Mouse (Mus musculus): ENCODE data around the gene Crlf2.

The Crlf2 gene

DNA sequence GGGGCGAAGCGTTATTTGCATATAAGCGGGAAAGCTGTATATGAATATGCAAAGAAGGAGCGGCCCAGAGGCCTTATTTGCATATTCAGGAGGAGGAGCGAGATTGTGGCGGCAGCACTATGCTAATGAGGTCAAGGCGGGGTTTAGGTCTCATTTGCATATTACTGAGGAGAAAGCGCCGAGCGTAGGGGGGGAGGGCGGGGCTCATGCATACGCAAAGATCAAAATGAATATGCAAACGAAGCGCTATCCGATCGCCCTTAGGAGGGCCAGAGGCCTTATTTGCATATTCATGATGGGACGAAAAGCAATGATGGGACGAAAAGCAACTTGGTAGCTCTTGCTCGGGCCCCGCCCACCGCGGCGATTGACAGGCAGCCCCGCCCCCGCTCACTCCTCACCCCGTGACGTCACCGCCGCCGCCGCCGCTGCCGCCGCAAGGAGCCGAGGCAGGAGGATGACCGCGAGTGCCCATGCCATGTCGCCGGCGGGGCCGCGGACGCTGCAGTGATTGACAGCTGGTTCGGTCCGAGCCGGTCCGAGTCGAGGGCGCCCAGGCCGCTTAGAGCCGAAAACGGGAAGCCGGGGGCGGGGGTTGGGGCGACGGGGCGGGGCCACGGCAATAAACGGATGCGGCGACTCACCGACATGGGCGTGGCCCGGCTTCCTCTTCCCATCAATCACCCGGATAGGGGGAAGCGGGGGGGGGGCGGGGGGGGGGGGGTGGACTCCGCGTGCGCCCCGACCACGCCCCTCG lies at the start of gene Crlf2:
Crlf2 (minus strand) TSS at position 590 of the 757 bp plus-strand sequence.
- DNase-seq, result peak; percentile 97

DNA sequence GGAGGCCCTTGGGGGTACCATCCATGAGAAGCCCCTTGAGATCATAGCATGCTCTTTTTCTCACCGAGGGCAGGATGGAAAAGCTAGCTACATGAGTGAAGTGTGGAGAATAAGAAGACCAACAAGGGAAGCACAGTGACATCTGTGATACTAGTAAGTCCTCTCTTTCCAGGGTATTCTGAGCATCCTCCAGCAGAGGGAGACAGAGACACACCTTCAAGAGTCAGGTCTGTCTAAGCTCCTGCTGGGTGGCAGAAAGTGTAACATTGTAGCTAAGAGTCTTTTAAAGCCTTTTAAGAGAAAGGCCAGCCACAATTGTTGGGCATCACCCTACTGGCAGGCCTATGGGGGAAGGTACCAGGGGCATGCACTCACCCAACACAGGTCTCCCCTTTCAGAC lies 43.8 kb upstream of the Crlf2 start:
- peak; percentile 7 for DNase-seq

DNA sequence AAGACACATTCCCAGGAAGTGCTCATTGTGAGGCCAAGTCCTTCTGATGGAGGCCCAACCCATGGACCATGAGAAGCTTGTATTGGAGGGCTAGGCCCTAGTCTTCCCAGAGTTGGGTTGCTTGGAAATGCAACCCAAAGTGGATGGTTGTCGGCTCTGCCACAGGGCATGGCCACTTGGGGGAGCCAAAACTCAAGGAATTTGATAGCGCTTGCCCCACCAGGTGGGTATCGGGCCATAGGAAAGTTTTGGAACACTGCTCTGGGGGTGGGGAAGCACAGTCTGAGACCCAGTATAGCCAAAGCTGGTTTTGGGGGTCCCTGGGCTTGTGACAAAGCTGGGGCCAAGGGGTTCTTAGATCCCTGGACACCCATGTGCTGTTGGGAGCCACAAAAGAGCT lies 42.3 kb upstream of the Crlf2 start:
- DNase-seq, result peak; percentile 6

DNA sequence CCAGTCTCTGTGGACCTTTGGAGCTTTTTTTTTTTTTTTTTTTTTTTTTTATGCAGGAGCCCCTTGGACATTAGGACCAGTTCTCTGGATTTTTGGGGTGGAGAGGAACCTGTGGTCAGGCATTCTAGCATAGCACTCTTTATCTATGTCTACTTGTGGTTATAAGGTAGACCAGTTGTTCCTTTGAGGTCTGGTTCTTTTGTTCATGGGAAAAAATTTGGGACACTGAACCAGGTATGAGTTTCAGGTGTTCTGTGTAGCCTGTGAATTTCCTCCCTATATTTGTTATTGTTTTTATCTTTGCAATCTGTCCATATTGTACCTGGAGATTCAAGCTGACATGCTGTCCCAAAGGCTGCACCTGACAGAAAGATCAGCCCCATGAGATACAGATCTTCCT lies 40.1 kb upstream of the Crlf2 start:
- no peak for DNase-seq

DNA sequence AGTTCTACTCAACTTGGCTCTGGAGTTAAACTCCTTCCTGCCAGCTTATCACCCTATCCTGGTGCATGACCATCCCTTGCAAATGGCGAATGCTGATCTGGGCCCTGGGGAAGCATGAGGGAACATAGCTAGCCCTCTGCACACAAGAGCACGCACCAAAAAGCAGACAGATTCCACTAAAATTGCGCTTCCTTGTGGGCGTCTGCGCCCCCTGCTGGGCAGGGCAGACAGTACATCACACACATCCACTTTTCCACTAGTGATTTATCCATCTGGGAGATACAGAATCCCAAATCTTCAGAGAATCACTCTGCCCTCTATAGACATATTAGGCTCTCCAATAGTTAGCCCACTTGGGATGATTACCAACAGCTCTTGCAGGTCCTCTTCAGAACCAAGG lies 37.9 kb upstream of the Crlf2 start:
- no peak for DNase-seq

DNA sequence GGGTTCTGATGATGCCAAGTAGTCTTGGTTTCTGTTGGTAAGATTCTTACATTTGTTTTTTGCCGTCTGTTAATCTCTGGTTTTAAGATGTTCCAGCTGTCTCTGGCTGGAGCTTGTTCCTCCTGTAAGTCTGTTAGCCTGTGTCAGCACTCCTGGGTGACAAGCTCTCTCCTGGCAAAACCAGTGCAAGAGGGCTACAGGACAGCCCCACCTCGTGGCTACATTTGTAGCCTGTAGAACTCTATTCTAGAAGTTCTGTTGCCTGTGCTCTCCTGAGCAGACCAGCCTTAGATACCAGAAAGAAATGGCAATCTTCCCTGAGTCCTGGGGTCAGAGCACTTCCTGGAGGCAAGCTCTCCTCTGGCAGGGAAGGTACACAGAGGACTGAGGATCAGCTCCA lies 4.0 kb upstream of the Crlf2 start:
- DNase-seq, result no peak

DNA sequence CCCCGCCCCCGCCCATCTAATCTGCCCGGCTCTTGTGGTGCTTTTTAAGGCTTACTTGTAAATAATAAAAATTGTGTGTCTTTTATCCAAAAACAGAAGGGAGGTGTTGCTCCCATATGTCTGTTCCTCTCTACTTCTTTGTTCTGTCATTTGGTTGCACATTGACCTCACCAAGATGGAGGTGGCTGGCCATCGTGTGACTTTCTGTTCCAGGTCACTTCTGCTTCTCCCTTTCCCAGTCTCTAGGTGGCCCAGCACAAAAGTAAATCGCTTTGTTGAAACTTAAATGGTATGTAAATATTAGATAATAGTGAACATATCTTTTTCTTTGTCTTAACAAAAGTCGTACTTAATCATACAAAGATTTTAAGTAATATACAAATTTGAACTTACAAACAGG lies 398 bp upstream of the Crlf2 start:
- DNase-seq, result no peak

DNA sequence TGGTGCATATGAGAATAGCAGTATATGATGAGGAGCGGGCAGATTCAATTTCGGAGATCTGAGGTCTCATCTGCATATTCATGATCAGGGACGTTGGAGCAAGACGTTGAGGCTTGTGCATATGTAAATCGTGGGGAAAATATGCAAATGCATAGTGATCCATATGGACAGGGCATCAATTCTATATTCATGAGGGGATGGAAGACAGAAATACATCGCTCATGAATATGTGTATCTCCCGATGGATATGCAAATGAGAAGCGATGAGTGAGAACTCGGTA lies 730 bp downstream of the Crlf2 start:
- DNase-seq, result no peak

DNA sequence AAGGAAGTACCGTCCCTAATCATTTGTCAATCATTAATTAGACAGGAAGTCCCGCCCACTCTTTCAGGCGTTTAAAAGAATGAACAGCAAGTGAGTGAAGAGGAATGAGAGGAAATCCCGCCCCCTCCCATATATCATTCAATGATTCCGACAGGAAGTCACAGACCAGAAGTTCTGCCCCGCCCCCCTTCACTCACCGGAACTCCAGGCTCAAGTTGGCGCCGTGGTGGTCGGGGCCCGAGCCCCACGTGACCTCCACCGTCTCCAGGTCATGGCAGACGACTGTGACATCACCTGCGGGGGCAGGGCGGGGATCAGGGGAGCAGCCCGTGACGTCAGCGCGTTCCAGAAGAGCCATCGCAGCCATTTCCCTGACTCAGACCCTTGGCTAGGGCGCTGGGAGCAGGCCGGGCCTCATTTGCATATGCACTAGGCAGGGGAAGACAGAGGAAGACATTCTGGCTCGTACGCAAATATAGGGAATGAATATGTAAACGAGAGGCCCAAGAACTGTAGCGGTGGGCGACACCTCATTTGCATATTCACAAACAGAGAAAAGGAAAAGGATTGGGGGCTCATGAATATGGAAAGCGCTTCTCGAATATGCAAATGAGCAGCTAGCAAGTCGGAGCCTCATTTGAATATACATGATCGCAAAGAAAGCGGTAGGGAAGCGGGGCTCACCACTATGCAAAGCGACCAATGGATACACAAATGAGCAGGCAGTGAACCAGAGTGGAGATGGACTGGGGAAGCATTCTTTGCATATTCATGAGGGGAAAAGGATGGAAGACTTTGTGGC lies 1.3 kb downstream of the Crlf2 start:
- DNase-seq, result peak; percentile 99

DNA sequence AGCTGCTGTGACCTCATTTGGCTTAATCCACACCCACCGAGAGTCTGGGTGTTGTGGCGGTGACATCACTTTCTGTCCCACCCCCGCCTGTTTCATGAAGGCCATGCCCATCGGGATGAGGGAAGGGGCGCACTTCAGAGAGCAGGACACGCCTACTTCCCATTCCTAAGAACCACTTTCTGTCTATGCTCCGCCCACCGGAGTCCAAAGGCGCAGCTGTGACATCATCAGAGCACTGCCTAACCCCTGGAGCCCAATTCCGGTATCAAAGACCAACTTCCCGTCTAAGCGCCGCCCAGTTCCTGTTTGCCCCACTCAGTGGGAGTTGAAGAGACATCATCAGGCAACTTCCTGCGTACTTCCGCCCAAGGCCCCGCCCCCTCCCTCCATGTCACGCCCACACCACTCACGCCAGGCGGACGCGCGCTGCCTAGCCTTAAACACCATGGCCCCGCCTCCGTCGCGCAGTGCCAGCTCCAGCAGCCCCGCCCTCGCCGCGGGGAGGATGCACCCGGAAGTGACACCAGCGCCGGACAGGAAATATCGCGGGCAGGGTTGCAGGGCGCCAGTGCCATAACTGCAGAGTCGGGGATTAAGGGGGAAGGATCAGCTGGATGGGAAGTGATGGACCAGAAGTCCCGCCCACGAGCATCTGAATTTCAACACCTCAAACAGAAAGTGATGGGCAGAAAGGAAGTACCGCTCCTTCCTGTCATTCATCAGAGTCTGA lies 2.0 kb downstream of the Crlf2 start:
- peak; percentile 94 for DNase-seq

DNA sequence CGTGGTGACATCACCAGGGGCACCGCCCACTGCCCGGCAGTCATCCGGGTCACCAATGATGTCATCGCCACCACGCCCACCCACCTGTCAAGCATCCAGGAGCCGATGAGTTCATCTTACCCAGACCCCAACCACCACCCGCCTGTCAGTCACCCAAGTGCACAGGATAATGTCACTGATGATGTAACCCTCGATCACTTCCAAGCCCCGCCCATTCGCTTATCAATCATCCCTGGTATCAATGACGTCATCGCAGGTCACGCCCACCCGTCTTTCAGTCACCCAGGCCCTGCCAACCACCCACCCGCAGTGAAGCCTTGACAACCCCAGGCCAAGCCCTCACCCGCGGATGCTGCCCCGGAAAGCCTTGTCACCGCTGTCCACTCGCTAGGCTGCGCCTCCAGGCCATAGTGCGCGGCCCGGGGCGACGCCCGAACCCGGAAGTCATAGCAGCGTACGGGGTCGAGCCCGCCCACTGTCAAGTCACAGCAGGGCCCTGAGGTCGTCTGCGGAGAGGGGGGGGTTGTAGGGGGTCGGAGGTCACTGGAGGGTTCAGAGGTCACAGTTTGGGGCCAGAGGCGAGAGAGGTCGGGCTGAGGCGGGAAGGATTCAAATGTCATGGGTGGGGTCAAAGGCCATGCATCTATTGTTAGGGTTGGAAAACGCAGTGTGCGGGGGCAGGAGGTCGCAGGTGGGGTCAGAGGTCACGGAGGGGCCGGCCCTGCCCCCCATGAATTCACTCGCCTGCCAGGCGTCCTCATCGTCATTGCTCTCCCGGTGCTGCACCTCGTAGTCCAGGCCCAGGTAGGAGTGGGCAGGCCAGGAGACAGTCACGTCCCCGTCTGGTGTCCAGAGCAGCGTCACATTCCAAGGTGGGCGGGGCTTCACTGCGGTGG lies 2.9 kb downstream of the Crlf2 start:
- DNase-seq, result peak; percentile 67

DNA sequence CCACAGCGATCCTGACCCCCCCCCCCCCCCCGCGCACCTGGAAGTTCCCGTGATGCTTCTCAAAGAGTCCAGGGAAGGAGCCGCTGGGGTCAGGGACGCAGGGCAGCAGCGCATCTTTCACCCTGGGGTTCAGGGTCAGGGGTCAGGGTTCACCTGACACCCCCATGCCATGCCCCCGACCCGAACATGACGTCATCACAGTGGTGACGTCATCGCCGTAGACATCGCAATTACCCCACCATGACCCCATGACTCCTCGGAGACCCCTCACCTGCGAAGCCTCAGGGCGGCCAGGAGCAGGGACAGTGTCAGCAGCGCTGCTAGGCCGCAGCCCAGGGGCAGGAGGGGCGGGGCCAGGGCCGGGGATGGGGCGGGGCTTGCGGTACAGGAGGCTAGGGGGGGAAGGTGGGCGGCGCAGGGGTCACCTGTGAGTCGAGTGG lies 3.5 kb downstream of the Crlf2 start:
- DNase-seq, result no peak

DNA sequence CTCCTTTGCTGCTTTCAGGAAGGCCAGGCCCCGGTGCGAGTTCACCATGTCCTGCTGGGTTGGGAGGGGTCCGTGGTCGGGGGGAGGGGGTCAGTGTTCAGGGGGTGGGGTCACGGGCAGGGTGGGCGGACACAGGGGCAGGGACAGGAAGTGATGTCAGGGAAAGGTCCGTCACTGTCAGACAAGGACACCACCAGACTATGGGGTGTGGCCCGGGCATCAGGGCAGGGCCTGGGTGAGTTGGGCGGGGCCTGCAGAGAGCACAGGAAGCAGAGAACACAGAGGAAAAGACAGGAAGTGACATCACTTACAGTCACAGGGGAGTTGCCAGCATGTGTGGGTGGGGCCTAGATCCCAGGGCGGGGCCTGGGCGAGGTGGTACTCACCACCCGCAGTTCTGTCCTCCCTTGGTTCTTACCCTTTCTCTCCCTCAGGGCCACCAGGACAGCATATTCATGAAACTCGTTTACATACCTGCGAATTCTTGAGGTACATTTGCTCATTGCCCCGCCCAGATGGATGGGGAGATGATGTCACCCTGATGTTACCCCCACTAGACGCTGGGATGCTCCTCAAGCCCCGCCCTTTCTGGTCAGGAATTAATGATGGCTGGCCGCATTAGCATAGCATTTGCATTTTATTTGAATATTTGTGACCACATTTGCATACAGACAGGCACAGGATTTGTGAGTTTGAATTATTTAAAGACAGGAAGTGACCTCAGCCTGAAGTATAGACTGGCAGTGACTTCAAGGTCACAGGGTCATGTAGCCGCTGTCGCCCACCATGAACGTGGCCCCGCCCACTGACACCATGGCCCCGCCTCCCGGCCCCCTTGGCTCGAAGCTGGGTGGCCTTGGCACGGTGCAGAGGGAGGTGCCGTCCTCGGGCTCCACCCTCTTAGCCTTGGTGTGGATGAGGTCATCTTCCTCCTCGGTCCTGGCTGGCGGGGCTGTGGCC lies 4.4 kb downstream of the Crlf2 start:
- DNase-seq, result peak; percentile 14

DNA sequence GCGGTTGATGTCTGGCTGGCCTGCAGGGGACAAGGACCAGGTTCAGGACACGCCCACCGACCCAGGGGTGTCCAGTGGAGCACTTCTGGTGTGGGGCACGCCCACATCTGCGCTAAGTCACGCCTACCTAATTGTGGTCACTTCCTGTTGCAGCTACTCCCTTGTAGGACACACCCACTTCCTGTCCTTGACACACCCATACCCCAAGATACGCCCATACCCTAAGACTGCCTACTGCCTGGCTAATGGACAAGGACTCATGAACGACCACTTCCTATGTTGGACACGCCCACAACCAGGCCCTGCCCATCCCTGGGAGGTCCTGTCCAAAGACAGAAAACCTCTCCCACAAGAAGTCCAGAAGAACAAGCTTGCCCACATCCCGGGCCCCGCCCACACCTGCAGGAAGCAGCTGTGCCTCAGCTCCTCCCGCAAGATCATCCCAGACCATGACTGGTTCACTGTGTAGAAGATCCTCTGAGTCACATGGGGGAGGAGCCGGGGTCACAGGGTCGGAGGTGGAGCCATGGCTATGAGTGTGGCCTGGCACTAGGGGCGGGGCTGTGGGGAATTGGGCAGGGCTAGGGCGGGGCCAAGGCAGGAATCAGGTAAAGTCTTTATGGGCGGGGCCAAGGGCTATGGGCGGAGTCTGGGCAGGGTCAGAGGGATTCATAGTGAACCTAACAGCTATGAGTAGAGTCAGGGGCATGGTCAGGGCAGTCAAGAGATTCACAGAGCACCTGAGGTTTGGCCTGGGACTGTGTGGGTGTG lies 5.4 kb downstream of the Crlf2 start:
- DNase-seq, result peak; percentile 24

DNA sequence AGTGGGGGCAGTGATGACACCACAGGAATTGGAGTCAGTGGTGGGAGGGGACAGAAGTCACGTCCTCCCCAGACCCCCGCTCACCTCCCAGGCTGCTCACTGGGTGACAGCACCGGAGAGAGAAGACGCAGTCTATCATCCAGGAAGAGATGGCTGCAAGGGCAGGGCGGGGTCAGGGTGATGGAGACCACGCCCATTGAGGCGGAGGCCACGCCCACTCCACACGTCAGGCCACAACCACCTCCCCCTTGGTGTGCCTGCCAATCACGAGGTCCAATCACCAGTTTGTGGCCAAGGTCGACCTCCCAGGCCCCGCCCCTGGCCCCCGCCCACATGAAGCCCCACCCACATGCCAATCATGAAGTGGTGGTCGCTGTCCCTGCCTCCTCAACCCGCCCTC lies 6.3 kb downstream of the Crlf2 start:
- no peak for DNase-seq

DNA sequence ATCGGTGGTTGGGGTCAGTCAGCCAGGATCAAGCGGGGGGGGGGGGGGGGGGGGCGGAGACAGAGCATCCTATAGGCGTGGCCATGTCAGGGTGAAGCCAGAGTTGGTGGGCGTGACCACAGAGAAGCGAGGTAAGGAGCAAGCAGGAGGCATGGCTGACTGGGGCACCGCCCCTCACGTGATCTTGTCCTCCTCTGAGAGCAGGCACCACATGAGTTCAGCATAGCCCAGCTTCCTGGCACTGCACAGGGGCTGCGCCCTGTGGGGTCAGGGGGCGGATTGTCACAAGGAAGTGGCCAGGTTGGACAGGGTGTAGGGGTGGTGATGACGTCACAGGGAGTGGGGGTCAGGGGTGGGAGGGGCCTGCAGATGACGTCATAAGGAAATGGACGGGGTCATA lies 6.7 kb downstream of the Crlf2 start:
- DNase-seq, result no peak

DNA sequence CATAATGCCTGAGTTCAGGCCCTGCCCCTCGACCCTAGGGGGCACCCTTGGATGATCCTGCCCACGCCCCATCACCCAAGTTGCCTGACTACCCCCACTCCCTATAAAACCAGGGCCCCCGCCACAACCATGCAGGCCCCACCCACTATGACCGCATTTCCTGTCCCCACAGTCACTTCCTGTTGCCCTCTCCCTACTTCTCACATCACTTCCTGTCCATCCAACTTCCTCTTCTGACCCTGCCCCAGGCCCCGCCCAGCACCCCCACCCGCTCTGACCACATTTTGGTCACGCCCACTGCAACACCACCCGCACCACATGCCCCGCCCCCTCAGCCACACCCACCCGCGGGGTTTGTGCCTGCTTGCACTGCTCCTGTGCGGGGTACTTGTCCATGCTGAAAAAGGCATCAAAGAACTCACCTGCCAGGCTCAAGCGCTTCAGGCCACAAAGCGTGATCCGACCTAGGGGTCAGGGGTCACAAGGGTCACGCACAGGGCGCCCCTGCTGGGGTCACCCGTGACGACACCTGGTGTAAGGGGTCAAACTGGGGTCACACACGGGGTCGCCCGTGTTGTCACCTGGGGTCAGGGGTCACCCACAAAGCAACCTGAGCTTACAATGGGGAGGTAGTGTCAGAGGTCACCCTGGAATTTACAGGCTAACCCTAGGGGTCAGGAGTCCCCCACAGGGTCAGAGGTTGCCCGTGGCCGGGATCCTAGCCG lies 7.6 kb downstream of the Crlf2 start:
- DNase-seq, result peak; percentile 40

DNA sequence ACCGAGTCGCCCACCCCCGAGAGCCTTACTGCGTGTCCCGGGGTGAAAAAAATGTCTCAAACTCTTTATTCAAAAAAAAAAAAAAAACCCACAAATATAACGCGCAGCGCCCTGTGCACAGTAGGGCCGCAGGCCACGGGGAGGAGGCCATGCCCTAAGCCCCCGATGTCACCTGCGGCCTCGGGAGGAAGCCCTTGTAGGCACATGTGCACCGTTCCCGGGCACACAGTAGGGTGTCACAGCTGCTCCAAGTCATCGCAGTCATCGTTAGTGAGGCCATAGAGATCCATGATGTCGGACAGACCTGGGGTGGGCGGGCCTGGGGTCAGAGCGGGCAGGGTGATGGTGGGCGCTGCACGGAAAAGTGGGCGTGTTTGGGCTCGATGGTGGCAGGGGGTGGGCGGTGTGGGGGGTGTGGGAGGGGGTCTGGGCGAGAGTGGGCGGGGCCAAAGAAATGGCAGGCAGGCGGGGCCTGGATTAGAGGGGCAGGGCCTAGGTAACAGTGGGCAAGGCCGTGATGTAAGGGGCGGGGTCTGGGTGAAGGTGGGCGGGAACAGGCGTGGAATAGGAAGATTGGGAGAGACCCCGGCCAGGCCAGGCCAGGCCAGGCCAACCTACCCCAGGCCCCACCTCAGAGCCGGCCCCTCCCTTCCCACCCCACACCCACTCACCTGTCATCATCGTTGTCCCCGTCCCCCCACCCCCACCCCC lies 8.4 kb downstream of the Crlf2 start:
- DNase-seq, result no peak

DNA sequence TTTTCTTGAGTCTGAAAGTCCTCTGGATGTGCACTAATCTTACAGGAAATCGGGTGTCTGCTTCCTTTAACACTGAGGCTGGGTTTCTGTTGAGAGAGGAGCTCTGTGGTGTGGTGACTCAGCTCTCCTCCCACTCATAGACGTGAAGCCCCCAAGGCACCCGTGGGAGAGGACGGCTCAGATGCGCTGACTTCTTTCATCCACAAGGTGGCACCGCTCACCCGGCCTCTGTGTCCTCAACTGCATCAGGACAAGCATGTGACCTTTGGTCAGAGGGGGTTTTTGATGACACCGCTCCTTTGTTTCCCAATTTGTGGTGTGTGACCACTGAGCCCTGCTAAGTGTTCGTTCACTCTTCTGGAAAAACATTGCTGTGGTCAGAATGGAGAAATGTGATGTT lies 10.1 kb downstream of the Crlf2 start:
- DNase-seq, result peak; percentile 26
